Mouse (Mus musculus) hindbrain, embryonic 16.5 days (tissue): ENCODE results near the gene Gdpd4. TPM values are rescaled to one million over a fixed set of nuclear protein-coding genes. Genes with fewer than 3 reads are reported as not detected.

Experiments
- ATAC-seq: fragments of 200-750 bp; cut with Nextera tagmentation; 2 replicates; pipeline ENCODE4 v1.8.0; 2017; ENCODE audit warnings: moderate TSS enrichment, moderate library complexity
- H3K27ac ChIP-seq: fragments of 300-500 bp; sonication (generic); 2 replicates; pipeline ENCODE4 v1.5.1; 2014; ENCODE audit warnings: low read depth, mild to moderate bottlenecking, control low read depth, low read length, moderate library complexity
- H3K27me3 ChIP-seq: fragments of 300-500 bp; sonication (generic); replicated peaks from 2 replicates; pipeline ENCODE4 v1.6.1; 2014; ENCODE audit warnings: low read length; ENCODE audit not compliant: control insufficient read depth, insufficient read depth
- H3K36me3 ChIP-seq: fragments of 300-500 bp; sonication (generic); 2 replicates; pipeline ENCODE4 v1.6.1; 2014; ENCODE audit warnings: mild to moderate bottlenecking, low read length, moderate library complexity, mixed read lengths; ENCODE audit not compliant: control insufficient read depth, insufficient read depth
- H3K4me1 ChIP-seq: fragments of 300-500 bp; sonication (generic); 2 replicates; pipeline ENCODE4 v1.6.1; 2014; ENCODE audit warnings: low read depth, low read length; ENCODE audit not compliant: control insufficient read depth, insufficient read depth
- H3K4me2 ChIP-seq: fragments of 300-500 bp; sonication (generic); 2 replicates; pipeline ENCODE4 v1.6.1; 2014; ENCODE audit warnings: mild to moderate bottlenecking, low read length, control low read depth, moderate library complexity
- H3K4me3 ChIP-seq: fragments of 300-500 bp; sonication (generic); 2 replicates; pipeline ENCODE4 v1.5.1; 2014; ENCODE audit warnings: mild to moderate bottlenecking, low read length, control low read depth, moderate library complexity
- H3K9ac ChIP-seq: fragments of 300-500 bp; sonication (generic); 2 replicates; pipeline ENCODE4 v1.6.1; 2014; ENCODE audit warnings: low read depth, mild to moderate bottlenecking, control low read depth, low read length, moderate library complexity
- H3K9me3 ChIP-seq: fragments of 300-500 bp; sonication (generic); 2 replicates; pipeline ENCODE4 v1.6.1; 2014; ENCODE audit warnings: mild to moderate bottlenecking, low read length, moderate library complexity; ENCODE audit not compliant: control insufficient read depth
- WGBS: fragments of 180-500 bp; shearing (Covaris S2); extraction: QIAGEN DNeasy Blood & Tissue Kit; methylation state at CpG from one replicate; pipeline ENCODE4 v1.1.7; 2014; 5-methylcytosine and 5-hydroxymethylcytosine counted together
- polyA plus RNA-seq: library from polyadenylated mRNA; unstranded; fragments of >200 nt; fragmentation: Nextera tagmentation; extraction: Ambion mirVana; gene quantifications from 2 replicates; pipeline ENCODE4 v1.2.1, GENCODE M21; 2015

Gdpd4 gene
- polyA plus RNA-seq, 1 experiment from 2014 or later: not detected

- WGBS: 15% methylated on average over 4 of the region's 4 CpGs
- no peak for ATAC-seq
Observed at GRCm38 (mm10) chr7:97972486-97972885, 52.7 kb downstream of the Gdpd4 start.

GRCm38 (mm10) chr7:97977463-97977862 is 57.7 kb downstream of the Gdpd4 start:
- no peaks in the 10 kb centered on the region for H3K9me3 ChIP-seq
- no peak overlapping the region for H3K9ac ChIP-seq
- no peaks in the 10 kb centered on the region for H3K4me1 ChIP-seq
- H3K36me3 ChIP-seq: no peaks in the 10 kb centered on the region
- peak; percentile 94 for ATAC-seq
- H3K27me3 ChIP-seq: no peaks in the 10 kb centered on the region
- H3K27ac ChIP-seq: no peak overlapping the region
- H3K4me3 ChIP-seq: no peak overlapping the region
- 16% methylated on average over 1 of the region's 1 CpGs for whole genome bisulfite sequencing
- no peak overlapping the region for H3K4me2 ChIP-seq

More at GRCm38 (mm10) chr7:97972486-97972885, 52.7 kb downstream of the Gdpd4 start:
- H3K36me3 ChIP-seq: no peaks in the 10 kb centered on the region
- no peak overlapping the region for H3K4me3 ChIP-seq
- no peak overlapping the region for H3K4me2 ChIP-seq
- no peaks in the 10 kb centered on the region for H3K9me3 ChIP-seq
- no peaks in the 10 kb centered on the region for H3K27me3 ChIP-seq
- H3K27ac ChIP-seq: no peak overlapping the region
- no peaks in the 10 kb centered on the region for H3K4me1 ChIP-seq
- H3K9ac ChIP-seq: no peak overlapping the region

- whole genome bisulfite sequencing: 56% methylated on average over 13 of the region's 13 CpGs
- Histone ChIP-seq H3K9me3 (no peaks in the 10 kb centered on the region), H3K4me2 (no peak overlapping the region), H3K36me3 (no peaks in the 10 kb centered on the region), H3K4me1 (no peaks in the 10 kb centered on the region), H3K27ac (no peak overlapping the region), H3K9ac (no peak overlapping the region), H3K4me3 (no peak overlapping the region), H3K27me3 (no peaks in the 10 kb centered on the region)
- no peak for ATAC-seq
Observed at GRCm38 (mm10) chr7:97984108-97984834, 64.5 kb downstream of the Gdpd4 start.

- WGBS: 83% methylated on average over 7 of the region's 7 CpGs
- Histone ChIP-seq H3K27me3 (no peaks in the 10 kb centered on the region), H3K27ac (no peak overlapping the region), H3K4me1 (no peaks in the 10 kb centered on the region), H3K9me3 (no peaks in the 10 kb centered on the region), H3K36me3 (no peaks in the 10 kb centered on the region), H3K9ac (no peak overlapping the region), H3K4me3 (no peak overlapping the region), H3K4me2 (no peak overlapping the region)
- ATAC-seq: no peak
Observed at GRCm38 (mm10) chr7:98002617-98003016, 82.9 kb downstream of the Gdpd4 start.

- H3K9me3 ChIP-seq: no peaks in the 10 kb centered on the region
Observed at GRCm38 (mm10) chr7:98048101-98048824, 128.5 kb downstream of the Gdpd4 start.

GRCm38 (mm10) chr7:98051980-98052379 is 132.2 kb downstream of the Gdpd4 start:
- Histone ChIP-seq H3K27ac (no peak overlapping the region), H3K4me3 (no peak overlapping the region), H3K27me3 (no peaks in the 10 kb centered on the region), H3K36me3 (peaks cover 3% of the 10 kb centered on the region; the same call in 1 of the 2 replicates), H3K4me2 (no peak overlapping the region), H3K4me1 (no peaks in the 10 kb centered on the region), H3K9ac (no peak overlapping the region), H3K9me3 (no peaks in the 10 kb centered on the region)
- WGBS: 14% methylated on average over 8 of the region's 8 CpGs
- ATAC-seq: no peak

More at GRCm38 (mm10) chr7:98048101-98048824, 128.5 kb downstream of the Gdpd4 start:
- no peak for ATAC-seq
- no peak overlapping the region for H3K9ac ChIP-seq
- no peaks in the 10 kb centered on the region for H3K27me3 ChIP-seq
- no peak overlapping the region for H3K4me3 ChIP-seq
- H3K36me3 ChIP-seq: no peaks in the 10 kb centered on the region
- H3K4me1 ChIP-seq: no peaks in the 10 kb centered on the region
- no peak overlapping the region for H3K4me2 ChIP-seq
- 79% methylated on average over 9 of the region's 9 CpGs for WGBS
- H3K27ac ChIP-seq: no peak overlapping the region

- H3K27ac ChIP-seq: no peak overlapping the region
- 92% methylated on average over 9 of the region's 9 CpGs for WGBS
Observed at GRCm38 (mm10) chr7:98054461-98054860, 134.7 kb downstream of the Gdpd4 start.

GRCm38 (mm10) chr7:98054942-98055341 is 135.2 kb downstream of the Gdpd4 start:
- H3K27ac ChIP-seq: no peak overlapping the region
- ATAC-seq: no peak
- H3K4me3 ChIP-seq: no peak overlapping the region
- WGBS: 91% methylated on average over 8 of the region's 8 CpGs
- H3K4me1 ChIP-seq: no peaks in the 10 kb centered on the region
- H3K4me2 ChIP-seq: no peak overlapping the region
- H3K9ac ChIP-seq: no peak overlapping the region
- no peaks in the 10 kb centered on the region for H3K27me3 ChIP-seq
- peaks cover 3% of the 10 kb centered on the region; the same call in 1 of the 2 replicates for H3K36me3 ChIP-seq
- H3K9me3 ChIP-seq: no peaks in the 10 kb centered on the region

More at GRCm38 (mm10) chr7:98054461-98054860, 134.7 kb downstream of the Gdpd4 start:
- Histone ChIP-seq H3K4me2 (no peak overlapping the region), H3K9ac (no peak overlapping the region), H3K4me1 (no peaks in the 10 kb centered on the region), H3K4me3 (no peak overlapping the region), H3K36me3 (peaks cover 3% of the 10 kb centered on the region; the same call in 1 of the 2 replicates), H3K9me3 (no peaks in the 10 kb centered on the region), H3K27me3 (no peaks in the 10 kb centered on the region)
- no peak for ATAC-seq

GRCm38 (mm10) chr7:98066229-98066628 is 146.5 kb downstream of the Gdpd4 start:
- Histone ChIP-seq H3K9me3 (no peaks in the 10 kb centered on the region), H3K4me3 (no peak overlapping the region), H3K4me2 (no peak overlapping the region), H3K36me3 (0 out of 2 replicates have a peak, but pooled peaks cover 5% of the 10 kb centered on the region), H3K27me3 (no peaks in the 10 kb centered on the region), H3K4me1 (no peaks in the 10 kb centered on the region), H3K9ac (no peak overlapping the region), H3K27ac (no peak overlapping the region)
- WGBS: 70% methylated on average over 10 of the region's 11 CpGs
- ATAC-seq: no peak
